Mouse (Mus musculus): ENCODE data around the gene Rere.
A peak's percentile ranks its signal among the peaks of the same experiment; 100 is the strongest.

The Rere gene

GRCm38 (mm10) chr4:150281018-150281761 lies at the start of gene Rere:
TSS of gene Rere (plus strand) at chr4:150281646.
- DNase-seq (ENCODE audit: low spot score), result peak; percentile 95

- no peak for DNase-seq (ENCODE audit: low spot score)
Observed at GRCm38 (mm10) chr4:150231871-150232270, 49.6 kb upstream of the Rere start.

GRCm38 (mm10) chr4:150234599-150235327 lies 46.7 kb upstream of the Rere start:
- no peak for DNase-seq (ENCODE audit: low spot score)

- DNase-seq (ENCODE audit: low spot score), result no peak
Observed at GRCm38 (mm10) chr4:150235585-150235984, 45.9 kb upstream of the Rere start.

GRCm38 (mm10) chr4:150236031-150236430 lies 45.4 kb upstream of the Rere start:
- DNase-seq (ENCODE audit: low spot score), result no peak

- peak; percentile 100 for DNase-seq (ENCODE audit: low spot score)
Observed at GRCm38 (mm10) chr4:150236521-150237481, 44.6 kb upstream of the Rere start, which contains the start of gene Eno1. TSS of gene Eno1 (plus strand) at chr4:150236721.

- no peak for DNase-seq (ENCODE audit: low spot score)
Observed at GRCm38 (mm10) chr4:150237636-150238361, 43.6 kb upstream of the Rere start.

GRCm38 (mm10) chr4:150238433-150239086 lies 42.9 kb upstream of the Rere start:
- DNase-seq (ENCODE audit: low spot score), result no peak

GRCm38 (mm10) chr4:150239087-150239480 lies 42.4 kb upstream of the Rere start:
- no peak for DNase-seq (ENCODE audit: low spot score)

- no peak for DNase-seq (ENCODE audit: low spot score)
Observed at GRCm38 (mm10) chr4:150239503-150239902, 41.9 kb upstream of the Rere start.

GRCm38 (mm10) chr4:150239951-150240368 lies 41.5 kb upstream of the Rere start:
- DNase-seq (ENCODE audit: low spot score), result peak; percentile 86

- DNase-seq (ENCODE audit: low spot score), result no peak
Observed at GRCm38 (mm10) chr4:150240381-150240886, 41.0 kb upstream of the Rere start.

GRCm38 (mm10) chr4:150241708-150242107 lies 39.7 kb upstream of the Rere start:
- no peak for DNase-seq (ENCODE audit: low spot score)

- DNase-seq (ENCODE audit: low spot score), result no peak
Observed at GRCm38 (mm10) chr4:150242745-150243144, 38.7 kb upstream of the Rere start.

GRCm38 (mm10) chr4:150245876-150246275 lies 35.6 kb upstream of the Rere start:
- no peak for DNase-seq (ENCODE audit: low spot score)

GRCm38 (mm10) chr4:150248009-150248408 lies 33.4 kb upstream of the Rere start:
- no peak for DNase-seq (ENCODE audit: low spot score)

GRCm38 (mm10) chr4:150248917-150249316 lies 32.5 kb upstream of the Rere start:
- DNase-seq (ENCODE audit: low spot score), result no peak

GRCm38 (mm10) chr4:150249731-150250270 lies 31.6 kb upstream of the Rere start:
- no peak for DNase-seq (ENCODE audit: low spot score)

GRCm38 (mm10) chr4:150250549-150251422 lies 30.7 kb upstream of the Rere start:
- no peak for DNase-seq (ENCODE audit: low spot score)

Data from yolk sac, embryonic 10.5 days (tissue).